Mouse (Mus musculus) liver, postnatal 0 days (tissue): ENCODE measurements at regions not wholly inside any gene's neighbourhood (a gene's known extent, or its start where the extent isn't known, plus 50 kb on each side); places are given as distances from the start of the nearest gene placed in this dataset.

Experiments used
- CTCF ChIP-seq: sonication (generic); IDR thresholded peaks from 2 replicates; pipeline ENCODE4 v1.5.1; 2016; ENCODE audit warnings: antibody characterized with exemption, low read depth
- EP300 ChIP-seq: IDR thresholded peaks from 2 replicates; pipeline ENCODE4 v1.6.1; 2016; ENCODE audit warnings: antibody characterized with exemption, low read depth, mild to moderate bottlenecking

DNA sequence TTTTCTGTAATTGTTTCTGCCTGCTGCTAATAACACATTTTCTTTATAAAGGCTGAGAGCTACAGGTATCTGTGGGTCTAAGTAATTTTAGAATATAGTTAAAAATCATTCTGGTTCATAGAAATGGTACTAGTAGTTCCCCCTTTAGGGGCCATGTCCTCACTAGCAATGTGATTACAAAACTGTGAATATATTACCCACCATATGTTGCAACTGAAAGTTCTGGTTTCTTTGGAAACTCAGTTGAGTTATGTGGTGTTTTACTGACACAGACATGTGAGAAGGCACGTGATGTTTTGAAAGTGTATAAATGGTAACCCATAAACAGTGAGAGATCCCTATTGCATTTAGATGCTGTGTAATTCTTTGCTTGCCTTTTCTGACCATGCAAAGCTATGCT lies 495.1 kb upstream of the Pot1a start:
- TF ChIP-seq CTCF (no peak), EP300 (no peak)
